Mouse (Mus musculus) lung, postnatal 10 days (tissue): ENCODE data around the gene Ogdh.
"Not testable (repeated sequence)": the region's sequence is repeated elsewhere in the genome, so short reads cannot be mapped to it uniquely, and the experiment has no call there.

Experiments
- DNase-seq: peaks from one replicate; pipeline ENCODE4 v3.0.0; 2021

Ogdh gene

GRCm38 (mm10) chr11:6299435-6299834 is 8.0 kb downstream of the Ogdh start:
- no peak for DNase-seq

- no peak for DNase-seq
Measured at GRCm38 (mm10) chr11:6302793-6303192, 11.4 kb downstream of the Ogdh start.

- no peak for DNase-seq
Measured at GRCm38 (mm10) chr11:6305943-6306430, 14.6 kb downstream of the Ogdh start.

GRCm38 (mm10) chr11:6308181-6308580 is 16.7 kb downstream of the Ogdh start:
- no peak for DNase-seq

GRCm38 (mm10) chr11:6313874-6314406 is 22.5 kb downstream of the Ogdh start:
- no peak for DNase-seq

GRCm38 (mm10) chr11:6316821-6317220 is 25.4 kb downstream of the Ogdh start:
- no peak for DNase-seq

GRCm38 (mm10) chr11:6318559-6318958 is 27.1 kb downstream of the Ogdh start:
- no peak for DNase-seq

- no peak for DNase-seq
Measured at GRCm38 (mm10) chr11:6319374-6319773, 27.9 kb downstream of the Ogdh start.

- DNase-seq: no peak
Measured at GRCm38 (mm10) chr11:6322086-6322485, 30.7 kb downstream of the Ogdh start.

GRCm38 (mm10) chr11:6323348-6323747 is 31.9 kb downstream of the Ogdh start:
- DNase-seq: no peak

GRCm38 (mm10) chr11:6331256-6331655 is 39.8 kb downstream of the Ogdh start:
- DNase-seq: no peak

GRCm38 (mm10) chr11:6332606-6333005 is 41.2 kb downstream of the Ogdh start:
- no peak for DNase-seq

GRCm38 (mm10) chr11:6333403-6333802 is 42.0 kb downstream of the Ogdh start:
- DNase-seq: no peak

GRCm38 (mm10) chr11:6335321-6335720 is 43.9 kb downstream of the Ogdh start:
- no peak for DNase-seq

- DNase-seq: no peak
Measured at GRCm38 (mm10) chr11:6336689-6337088, 45.3 kb downstream of the Ogdh start.

GRCm38 (mm10) chr11:6345956-6346355 is 54.5 kb downstream of the Ogdh start:
- no peak for DNase-seq

GRCm38 (mm10) chr11:6346966-6347365 is 55.5 kb downstream of the Ogdh start:
- DNase-seq: no peak

GRCm38 (mm10) chr11:6348681-6349200 is 57.3 kb downstream of the Ogdh start:
- DNase-seq: no peak

- no peak for DNase-seq
Measured at GRCm38 (mm10) chr11:6349586-6349985, 58.2 kb downstream of the Ogdh start.

GRCm38 (mm10) chr11:6355106-6355505 is 63.7 kb downstream of the Ogdh start:
- DNase-seq: no peak

GRCm38 (mm10) chr11:6364581-6365275 is 73.3 kb downstream of the Ogdh start:
- DNase-seq: no peak

- peak; percentile 90 for DNase-seq
Measured at GRCm38 (mm10) chr11:6365885-6366284, 74.5 kb downstream of the Ogdh start.

- no peak for DNase-seq
Measured at GRCm38 (mm10) chr11:6366434-6366833, 75.0 kb downstream of the Ogdh start.

- no peak for DNase-seq
Measured at GRCm38 (mm10) chr11:6367156-6367555, 75.7 kb downstream of the Ogdh start.

- not testable (repeated sequence) for DNase-seq
Measured at GRCm38 (mm10) chr11:6367986-6368385, 76.6 kb downstream of the Ogdh start.
